Mouse (Mus musculus): ENCODE measurements around the gene Cdk19.

GRCm38 (mm10) chr10:40526986-40527385 is 187.6 kb downstream of the Cdk19 start:
- TF ChIP-seq CTCF (IDR thresholded peaks at IDR 0.05; ENCODE audit: insufficient read depth, low read depth, low read length), result no peak
- TF ChIP-seq POLR2A (IDR thresholded peaks at IDR 0.05; ENCODE audit: insufficient read depth, low read depth, low read length), result no peak
